Mouse (Mus musculus) embryonic fibroblast, embryonic 13.5 days (primary cell): ENCODE measurements around the gene Bnip2.

Experiments
- CTCF ChIP-seq: IDR thresholded peaks from 2 replicates; pipeline ENCODE4 v1.5.1; 2011; ENCODE audit warnings: mild to moderate bottlenecking, control low read depth, low read length, moderate library complexity, borderline replicate concordance; ENCODE audit not compliant: insufficient read depth
- POLR2A ChIP-seq: IDR thresholded peaks from 2 replicates; pipeline ENCODE4 v1.6.1; 2011; ENCODE audit warnings: low read depth, mild to moderate bottlenecking, control low read depth, low read length, moderate library complexity

DNA sequence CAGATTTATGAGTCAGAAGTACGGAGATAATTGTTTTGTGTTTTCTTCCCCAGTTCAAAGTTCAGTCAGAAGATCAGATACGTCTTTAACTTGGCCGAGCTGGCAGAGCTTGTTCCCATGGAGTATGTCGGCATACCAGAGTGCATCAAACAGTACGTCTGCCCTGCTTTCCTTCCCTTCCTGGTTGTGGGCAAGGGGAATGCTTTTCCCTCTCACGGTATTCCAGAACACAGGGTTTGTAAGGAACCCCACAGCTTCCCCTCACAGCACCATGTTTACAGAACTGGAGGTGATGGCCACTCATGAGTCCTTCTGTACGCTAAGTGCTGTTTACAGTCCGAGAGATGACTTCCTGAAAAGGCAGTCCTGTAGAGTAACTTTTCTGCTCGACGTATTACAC lies 14.2 kb downstream of the Bnip2 start:
- TF ChIP-seq CTCF (no peak), POLR2A (no peak)
